Mouse (Mus musculus) intestine, postnatal 0 days (tissue): ENCODE measurements around the gene Plcl1. TPM values are rescaled to one million over a fixed set of nuclear protein-coding genes. Genes with fewer than 3 reads are reported as not detected.

Experiments
- ATAC-seq: fragments of 200-750 bp; cut with Nextera tagmentation; 2 replicates; pipeline ENCODE4 v1.8.0; 2017; ENCODE audit warnings: mild to moderate bottlenecking, moderate TSS enrichment, moderate library complexity
- H3K27ac ChIP-seq: fragments of 300-500 bp; sonication (generic); 2 replicates; pipeline ENCODE4 v1.5.1; 2014; ENCODE audit warnings: mild to moderate bottlenecking, low read depth, low read length, moderate library complexity
- H3K27me3 ChIP-seq: fragments of 300-500 bp; sonication (generic); replicated peaks from 2 replicates; pipeline ENCODE4 v1.6.1; 2014; ENCODE audit warnings: low read length, mixed read lengths; ENCODE audit not compliant: control insufficient read depth, insufficient read depth
- H3K36me3 ChIP-seq: fragments of 300-500 bp; sonication (generic); 2 replicates; pipeline ENCODE4 v1.6.1; 2014; ENCODE audit warnings: mild to moderate bottlenecking, moderate library complexity; ENCODE audit not compliant: control insufficient read depth, insufficient read depth
- H3K4me1 ChIP-seq: fragments of 300-500 bp; sonication (generic); replicated peaks from 2 replicates; pipeline ENCODE4 v1.6.1; 2014; ENCODE audit warnings: antibody characterized with exemption, low read length, mixed read lengths; ENCODE audit not compliant: control insufficient read depth, insufficient read depth
- H3K4me2 ChIP-seq: fragments of 300-500 bp; sonication (generic); replicated peaks from 2 replicates; pipeline ENCODE4 v1.6.1; 2014; ENCODE audit warnings: low read depth, mild to moderate bottlenecking, moderate library complexity
- H3K4me3 ChIP-seq: fragments of 300-500 bp; sonication (generic); 2 replicates; pipeline ENCODE4 v1.5.1; 2014; ENCODE audit warnings: low read depth, low read length
- H3K9ac ChIP-seq: fragments of 300-500 bp; sonication (generic); 2 replicates; pipeline ENCODE4 v1.6.1; 2014; ENCODE audit warnings: mild to moderate bottlenecking, low read depth, low read length
- H3K9me3 ChIP-seq: fragments of 300-500 bp; sonication (generic); 2 replicates; pipeline ENCODE4 v1.6.1; 2016; ENCODE audit warnings: mixed run types; ENCODE audit not compliant: control insufficient read depth
- CTCF ChIP-seq: sonication (generic); IDR thresholded peaks from 2 replicates; pipeline ENCODE4 v1.5.1; 2016; ENCODE audit warnings: low read depth, mild to moderate bottlenecking, control low read depth, antibody characterized with exemption, moderate library complexity
- WGBS: fragments of 180-500 bp; shearing (Covaris S2); extraction: QIAGEN DNeasy Blood & Tissue Kit; methylation state at CpG from one replicate; pipeline ENCODE4 v1.1.7; 2014; 5-methylcytosine and 5-hydroxymethylcytosine counted together
- polyA plus RNA-seq: library from polyadenylated mRNA; unstranded; fragments of >200 nt; fragmentation: Nextera tagmentation; extraction: Ambion mirVana; gene quantifications from 2 replicates; pipeline ENCODE4 v1.2.1, GENCODE M21; 2015

Plcl1 gene
- polyA plus RNA-seq, 1 experiment from 2014 or later, result 1.1 TPM

- no peak overlapping the region for H3K4me3 ChIP-seq
- no peaks in the 10 kb centered on the region for H3K27me3 ChIP-seq
- no peak overlapping the region for H3K4me2 ChIP-seq
- TF ChIP-seq CTCF, result peak; percentile 97
- H3K9me3 ChIP-seq, result no peaks in the 10 kb centered on the region
- no peaks in the 10 kb centered on the region for H3K36me3 ChIP-seq
- 18% methylated on average over 9 of the region's 9 CpGs for WGBS
- no peak overlapping the region for H3K27ac ChIP-seq
- no peaks in the 10 kb centered on the region for H3K4me1 ChIP-seq
- no peak overlapping the region for H3K9ac ChIP-seq
- no peak for ATAC-seq
Measured at GRCm38 (mm10) chr1:55383114-55383773, 22.5 kb upstream of the Plcl1 start.

- H3K27ac ChIP-seq, result no peak overlapping the region
Measured at GRCm38 (mm10) chr1:55399891-55400290, 5.8 kb upstream of the Plcl1 start.

GRCm38 (mm10) chr1:55404439-55404838, 1.3 kb upstream of the Plcl1 start:
- WGBS, result 3% methylated on average over 3 of the region's 3 CpGs
- Histone ChIP-seq H3K4me3 (no peak overlapping the region), H3K27me3 (peaks cover 21% of the 10 kb centered on the region), H3K36me3 (no peaks in the 10 kb centered on the region), H3K9ac (no peak overlapping the region), H3K4me2 (no peak overlapping the region), H3K27ac (no peak overlapping the region), H3K4me1 (no peaks in the 10 kb centered on the region), H3K9me3 (no peaks in the 10 kb centered on the region)
- TF ChIP-seq CTCF, result peak; percentile 85
- ATAC-seq, result no peak

More at GRCm38 (mm10) chr1:55399891-55400290, 5.8 kb upstream of the Plcl1 start:
- WGBS, result 36% methylated on average over 5 of the region's 5 CpGs
- Histone ChIP-seq H3K27me3 (0 out of 2 replicates have a peak, but pooled peaks cover 5% of the 10 kb centered on the region), H3K9ac (no peak overlapping the region), H3K9me3 (no peaks in the 10 kb centered on the region), H3K4me2 (no peak overlapping the region), H3K36me3 (no peaks in the 10 kb centered on the region), H3K4me1 (no peaks in the 10 kb centered on the region), H3K4me3 (no peak overlapping the region)
- ATAC-seq, result no peak
- TF ChIP-seq CTCF, result no peak

GRCm38 (mm10) chr1:55406023-55406413, 297 bp downstream of the Plcl1 start:
- Histone ChIP-seq H3K36me3 (no peaks in the 10 kb centered on the region), H3K4me1 (no peaks in the 10 kb centered on the region), H3K9ac (peak overlapping the region; percentile 34), H3K9me3 (no peaks in the 10 kb centered on the region), H3K27ac (peak overlapping the region; percentile 41; the same call in 1 of the 2 replicates), H3K4me3 (peak overlapping the region; percentile 60), H3K4me2 (peak overlapping the region; percentile 85), H3K27me3 (peaks cover 21% of the 10 kb centered on the region)
- TF ChIP-seq CTCF, result no peak
- ATAC-seq, result peak; percentile 36
- WGBS, result under 1% methylated on average over 42 of the region's 42 CpGs

- no peak for ATAC-seq
Measured at GRCm38 (mm10) chr1:55406531-55407375, 1.0 kb downstream of the Plcl1 start.

DNA sequence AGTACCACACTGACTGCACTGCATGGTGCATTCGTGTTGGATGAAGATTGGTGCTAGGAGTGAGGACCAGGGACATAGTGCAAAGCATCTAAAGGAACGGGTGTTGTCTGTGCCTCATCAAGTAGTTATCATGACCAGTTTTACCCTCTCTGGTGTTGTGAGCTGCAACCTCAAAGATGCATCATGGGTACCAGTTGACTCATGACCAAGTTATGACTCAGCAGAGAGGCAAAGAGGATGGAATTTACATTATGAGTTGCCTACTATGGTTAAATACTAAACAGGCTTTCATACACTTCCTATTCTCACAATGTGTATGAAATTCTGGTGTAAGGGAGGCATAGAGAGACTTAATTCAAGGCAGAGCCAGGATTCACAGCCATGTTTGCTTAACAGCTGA, 4.9 kb downstream of the Plcl1 start:
- H3K4me2 ChIP-seq, result no peak overlapping the region
- no peaks in the 10 kb centered on the region for H3K4me1 ChIP-seq
- TF ChIP-seq CTCF, result no peak
- 75% methylated on average over 2 of the region's 2 CpGs for WGBS
- H3K27ac ChIP-seq, result no peak overlapping the region
- H3K9ac ChIP-seq, result no peak overlapping the region
- H3K36me3 ChIP-seq, result no peaks in the 10 kb centered on the region
- ATAC-seq, result no peak
- H3K9me3 ChIP-seq, result no peaks in the 10 kb centered on the region
- H3K4me3 ChIP-seq, result no peak overlapping the region
- H3K27me3 ChIP-seq, result peaks cover 16% of the 10 kb centered on the region

More at GRCm38 (mm10) chr1:55406531-55407375, 1.0 kb downstream of the Plcl1 start:
- H3K9ac ChIP-seq, result peak overlapping the region; percentile 34
- H3K4me3 ChIP-seq, result peak overlapping the region; percentile 60
- H3K27me3 ChIP-seq, result peaks cover 21% of the 10 kb centered on the region
- no peaks in the 10 kb centered on the region for H3K36me3 ChIP-seq
- no peaks in the 10 kb centered on the region for H3K4me1 ChIP-seq
- peak overlapping the region; percentile 41; the same call in 1 of the 2 replicates for H3K27ac ChIP-seq
- WGBS, result 4% methylated on average over 35 of the region's 35 CpGs
- no peaks in the 10 kb centered on the region for H3K9me3 ChIP-seq
- peak overlapping the region; percentile 85 for H3K4me2 ChIP-seq
- TF ChIP-seq CTCF, result no peak
